In genomic region chr10:117467161-117467560, GRCm38 (mm10) we compare ENCODE assay signal across 28 mouse cellular contexts.
"Had no signal": no experiment of that assay in that cellular context is flagged by ENCODE, and none has a peak within 500 bp of the region (broad histone marks: within the 10 kb centered on the region; RNA-seq: fewer than 3 reads in every experiment).

No protein-coding gene starts in this region.

- H3K4me1 ChIP-seq: hindbrain, embryonic 12.5 days; liver, embryonic 15.5 days had no signal

- H3K4me2 ChIP-seq: heart, embryonic 12.5 days; hindbrain, embryonic 12.5 days; hindbrain, embryonic 14.5 days; intestine, embryonic 15.5 days; limb, embryonic 12.5 days; liver, embryonic 11.5 days; liver, embryonic 13.5 days; liver, embryonic 15.5 days had no signal

- H3K9ac ChIP-seq: heart, embryonic 12.5 days; hindbrain, embryonic 12.5 days; hindbrain, embryonic 14.5 days; intestine, embryonic 15.5 days; limb, embryonic 12.5 days; liver, embryonic 13.5 days; liver, embryonic 15.5 days; liver, postnatal 0 days had no signal

- ATAC-seq: hindbrain, embryonic 16.5 days; inflammation-experienced regulatory T-cells, adult 6 months; intestine, embryonic 15.5 days; intestine, postnatal 0 days; liver, postnatal 0 days had no signal

- H3K27me3 ChIP-seq: heart, embryonic 12.5 days; hindbrain, embryonic 12.5 days; intestine, embryonic 15.5 days; limb, embryonic 12.5 days; liver, embryonic 13.5 days; liver, embryonic 15.5 days had no signal

- H3K27ac ChIP-seq: gastrocnemius, adult 2 months; heart, adult 2 months; heart, embryonic 10.5 days; hindbrain, embryonic 10.5 days; hindbrain, embryonic 12.5 days; hindbrain, embryonic 14.5 days; intestine, embryonic 15.5 days; layer of hippocampus, adult 2 months; left cerebral cortex, adult 2 months; limb, embryonic 10.5 days; limb, embryonic 12.5 days; liver, embryonic 13.5 days; liver, embryonic 15.5 days had no signal

- H3K4me3 ChIP-seq: gastrocnemius, adult 2 months; heart, adult 2 months; heart, embryonic 10.5 days; heart, embryonic 12.5 days; hindbrain, embryonic 10.5 days; hindbrain, embryonic 12.5 days; intestine, embryonic 15.5 days; layer of hippocampus, adult 2 months; left cerebral cortex, adult 2 months; limb, embryonic 10.5 days; limb, embryonic 12.5 days; liver, embryonic 13.5 days; liver, embryonic 15.5 days had no signal

- H3K9me3 ChIP-seq: heart, embryonic 10.5 days; heart, embryonic 12.5 days; hindbrain, embryonic 10.5 days; hindbrain, embryonic 12.5 days; intestine, embryonic 15.5 days; limb, embryonic 10.5 days; limb, embryonic 12.5 days; liver, embryonic 13.5 days; liver, embryonic 15.5 days had no signal

- DNase-seq: gastrocnemius, adult 2 months; gastrocnemius, postnatal 10 days; gastrocnemius, postnatal 25 days; heart, adult 2 months; heart, postnatal 10 days; heart, postnatal 4 days; kidney, adult 2 months; kidney, adult 9 months; kidney, postnatal 10 days; kidney, postnatal 36 days; liver; liver, embryonic 13.5 days; liver, postnatal 0 days had no signal

- H3K36me3 ChIP-seq: heart, embryonic 10.5 days; heart, embryonic 12.5 days; hindbrain, embryonic 10.5 days; hindbrain, embryonic 12.5 days; intestine, embryonic 15.5 days; limb, embryonic 10.5 days; limb, embryonic 12.5 days; liver, embryonic 13.5 days; liver, embryonic 15.5 days had no signal
